Mouse (Mus musculus): ENCODE data around the gene Khk. TPM values are rescaled to one million over a fixed set of nuclear protein-coding genes. Genes with fewer than 3 reads are reported as not detected.

Khk gene
- polyA plus RNA-seq, 1 experiment from 2014 or later = 28.8 TPM

GRCm38 (mm10) chr5:30887858-30888336 lies 33.3 kb upstream of the Khk start:
- Histone ChIP-seq H3K4me2 (ENCODE audit: low read depth, low read length) (peak overlapping the region; percentile 89), H3K36me3 (ENCODE audit: control insufficient read depth, insufficient read depth, low read length) (0 out of 2 replicates have a peak, but pooled peaks cover 4% of the 10 kb centered on the region), H3K4me1 (ENCODE audit: control insufficient read depth, insufficient read depth, low read length) (peaks cover 10% of the 10 kb centered on the region), H3K27me3 (ENCODE audit: control insufficient read depth, insufficient read depth, low read length) (no peaks in the 10 kb centered on the region), H3K9me3 (replicated peaks; ENCODE audit: control insufficient read depth, low read length) (no peaks in the 10 kb centered on the region), H3K27ac (ENCODE audit: low read length) (peak overlapping the region; percentile 92), H3K4me3 (replicated peaks; ENCODE audit: low read length) (peak overlapping the region; percentile 88), H3K9ac (ENCODE audit: low read length) (peak overlapping the region; percentile 89)
- ATAC-seq (ENCODE audit: insufficient read depth, low FRiP score) = peak; percentile 89
- WGBS = under 1% methylated on average over 28 of the region's 28 CpGs

- under 1% methylated on average over 33 of the region's 42 CpGs for WGBS
- no peaks in the 10 kb centered on the region for H3K9me3 ChIP-seq (replicated peaks; ENCODE audit: control insufficient read depth, low read length)
- H3K4me3 ChIP-seq (replicated peaks; ENCODE audit: low read length) = peak within 1 kb of the TSS; percentile 88
- H3K27me3 ChIP-seq (ENCODE audit: control insufficient read depth, insufficient read depth, low read length) = no peaks in the 10 kb centered on the region
- H3K36me3 ChIP-seq (ENCODE audit: control insufficient read depth, insufficient read depth, low read length) = 0 out of 2 replicates have a peak, but pooled peaks cover 4% of the 10 kb centered on the region
- H3K4me1 ChIP-seq (ENCODE audit: control insufficient read depth, insufficient read depth, low read length) = peaks cover 10% of the 10 kb centered on the region
- peak within 1 kb of the TSS; percentile 89 for H3K4me2 ChIP-seq (ENCODE audit: low read depth, low read length)
- peak; percentile 92 for ATAC-seq (ENCODE audit: insufficient read depth, low FRiP score)
- H3K9ac ChIP-seq (ENCODE audit: low read length) = peak within 1 kb of the TSS; percentile 91
- peak within 1 kb of the TSS; percentile 92 for H3K27ac ChIP-seq (ENCODE audit: low read length)
Observed at GRCm38 (mm10) chr5:30888337-30889087, 32.7 kb upstream of the Khk start, which contains the start of gene Agbl5. Agbl5 (plus strand) TSS chr5:30888694.

GRCm38 (mm10) chr5:30889088-30889754 lies 32.0 kb upstream of the Khk start:
- Histone ChIP-seq H3K4me2 (ENCODE audit: low read depth, low read length) (peak overlapping the region; percentile 89), H3K9me3 (replicated peaks; ENCODE audit: control insufficient read depth, low read length) (no peaks in the 10 kb centered on the region), H3K4me1 (ENCODE audit: control insufficient read depth, insufficient read depth, low read length) (peaks cover 10% of the 10 kb centered on the region), H3K27me3 (ENCODE audit: control insufficient read depth, insufficient read depth, low read length) (no peaks in the 10 kb centered on the region), H3K27ac (ENCODE audit: low read length) (peak overlapping the region; percentile 92), H3K36me3 (ENCODE audit: control insufficient read depth, insufficient read depth, low read length) (0 out of 2 replicates have a peak, but pooled peaks cover 4% of the 10 kb centered on the region), H3K4me3 (replicated peaks; ENCODE audit: low read length) (peak overlapping the region; percentile 88), H3K9ac (ENCODE audit: low read length) (peak overlapping the region; percentile 91)
- 1% methylated on average over 34 of the region's 42 CpGs for WGBS
- ATAC-seq (ENCODE audit: insufficient read depth, low FRiP score) = peak; percentile 15

- no peak for ATAC-seq (ENCODE audit: insufficient read depth, low FRiP score)
- Histone ChIP-seq H3K4me2 (ENCODE audit: low read depth, low read length) (peak overlapping the region; percentile 89), H3K27me3 (ENCODE audit: control insufficient read depth, insufficient read depth, low read length) (no peaks in the 10 kb centered on the region), H3K9ac (ENCODE audit: low read length) (peak overlapping the region; percentile 91; the same call in 1 of the 2 replicates), H3K36me3 (ENCODE audit: control insufficient read depth, insufficient read depth, low read length) (peaks cover 9% of the 10 kb centered on the region; the same call in 1 of the 2 replicates), H3K4me1 (ENCODE audit: control insufficient read depth, insufficient read depth, low read length) (peaks cover 10% of the 10 kb centered on the region), H3K9me3 (replicated peaks; ENCODE audit: control insufficient read depth, low read length) (no peaks in the 10 kb centered on the region), H3K4me3 (replicated peaks; ENCODE audit: low read length) (peak overlapping the region; percentile 88), H3K27ac (ENCODE audit: low read length) (peak overlapping the region; percentile 92; the same call in 1 of the 2 replicates)
- 43% methylated on average over 7 of the region's 7 CpGs for WGBS
Observed at GRCm38 (mm10) chr5:30890375-30890774, 30.9 kb upstream of the Khk start.

GRCm38 (mm10) chr5:30901860-30902259 lies 19.4 kb upstream of the Khk start:
- no peak overlapping the region for H3K4me2 ChIP-seq (ENCODE audit: low read depth, low read length)
- H3K4me3 ChIP-seq (replicated peaks; ENCODE audit: low read length) = no peak overlapping the region
- no peaks in the 10 kb centered on the region for H3K36me3 ChIP-seq (ENCODE audit: control insufficient read depth, insufficient read depth, low read length)
- WGBS = 87% methylated on average over 5 of the region's 5 CpGs
- no peak overlapping the region for H3K27ac ChIP-seq (ENCODE audit: low read length)
- ATAC-seq (ENCODE audit: insufficient read depth, low FRiP score) = no peak
- no peak overlapping the region for H3K9ac ChIP-seq (ENCODE audit: low read length)
- H3K9me3 ChIP-seq (replicated peaks; ENCODE audit: control insufficient read depth, low read length) = no peaks in the 10 kb centered on the region
- H3K27me3 ChIP-seq (ENCODE audit: control insufficient read depth, insufficient read depth, low read length) = no peaks in the 10 kb centered on the region
- H3K4me1 ChIP-seq (ENCODE audit: control insufficient read depth, insufficient read depth, low read length) = peaks cover 12% of the 10 kb centered on the region

- Histone ChIP-seq H3K27me3 (ENCODE audit: control insufficient read depth, insufficient read depth, low read length) (no peaks in the 10 kb centered on the region), H3K27ac (ENCODE audit: low read length) (peak within 1 kb of the TSS; percentile 98), H3K9me3 (replicated peaks; ENCODE audit: control insufficient read depth, low read length) (no peaks in the 10 kb centered on the region), H3K4me1 (ENCODE audit: control insufficient read depth, insufficient read depth, low read length) (peaks cover 41% of the 10 kb centered on the region), H3K9ac (ENCODE audit: low read length) (peak within 1 kb of the TSS; percentile 75), H3K4me2 (ENCODE audit: low read depth, low read length) (peak within 1 kb of the TSS; percentile 99), H3K36me3 (ENCODE audit: control insufficient read depth, insufficient read depth, low read length) (no peaks in the 10 kb centered on the region), H3K4me3 (replicated peaks; ENCODE audit: low read length) (peak within 1 kb of the TSS; percentile 56)
- WGBS = under 1% methylated on average over 55 of the region's 58 CpGs
- ATAC-seq (ENCODE audit: insufficient read depth, low FRiP score) = peak; percentile 92
Observed at GRCm38 (mm10) chr5:30907413-30908059, 13.7 kb upstream of the Khk start, which contains the start of gene Ost4. Ost4 (minus strand) TSS chr5:30907788.

GRCm38 (mm10) chr5:30908426-30909299 lies 12.6 kb upstream of the Khk start:
- WGBS = 28% methylated on average over 13 of the region's 13 CpGs
- peak; percentile 78 for ATAC-seq (ENCODE audit: insufficient read depth, low FRiP score)

GRCm38 (mm10) chr5:30909300-30909659 lies 12.0 kb upstream of the Khk start:
- no peaks in the 10 kb centered on the region for H3K36me3 ChIP-seq (ENCODE audit: control insufficient read depth, insufficient read depth, low read length)
- H3K9me3 ChIP-seq (replicated peaks; ENCODE audit: control insufficient read depth, low read length) = no peaks in the 10 kb centered on the region
- peaks cover 46% of the 10 kb centered on the region for H3K4me1 ChIP-seq (ENCODE audit: control insufficient read depth, insufficient read depth, low read length)
- H3K4me2 ChIP-seq (ENCODE audit: low read depth, low read length) = peak overlapping the region; percentile 72
- no peaks in the 10 kb centered on the region for H3K27me3 ChIP-seq (ENCODE audit: control insufficient read depth, insufficient read depth, low read length)
- H3K9ac ChIP-seq (ENCODE audit: low read length) = peak overlapping the region; percentile 75; the same call in 1 of the 2 replicates
- 20% methylated on average over 7 of the region's 7 CpGs for WGBS
- ATAC-seq (ENCODE audit: insufficient read depth, low FRiP score) = no peak
- H3K27ac ChIP-seq (ENCODE audit: low read length) = peak overlapping the region; percentile 98
- no peak overlapping the region for H3K4me3 ChIP-seq (replicated peaks; ENCODE audit: low read length)

More at GRCm38 (mm10) chr5:30908426-30909299, 12.6 kb upstream of the Khk start:
- Histone ChIP-seq H3K4me2 (ENCODE audit: low read depth, low read length) (peak overlapping the region; percentile 72), H3K27ac (ENCODE audit: low read length) (peak overlapping the region; percentile 98), H3K9me3 (replicated peaks; ENCODE audit: control insufficient read depth, low read length) (no peaks in the 10 kb centered on the region), H3K36me3 (ENCODE audit: control insufficient read depth, insufficient read depth, low read length) (no peaks in the 10 kb centered on the region), H3K9ac (ENCODE audit: low read length) (peak overlapping the region; percentile 75), H3K4me3 (replicated peaks; ENCODE audit: low read length) (peak overlapping the region; percentile 56), H3K27me3 (ENCODE audit: control insufficient read depth, insufficient read depth, low read length) (no peaks in the 10 kb centered on the region), H3K4me1 (ENCODE audit: control insufficient read depth, insufficient read depth, low read length) (peaks cover 46% of the 10 kb centered on the region)

All from stomach, embryonic 16.5 days (tissue).